Mouse (Mus musculus) thymus, adult 2 months (tissue): Measurements from ENCODE around the gene Scgb1c1. TPM values are rescaled to one million over a fixed set of nuclear protein-coding genes. Genes with fewer than 3 reads are reported as not detected.

Source experiments
- DNase-seq: peaks from one replicate; pipeline ENCODE4 v3.0.0; 2021
- H3K27ac ChIP-seq: fragments of 200-500 bp; 2 replicates; pipeline ENCODE4 v1.5.1; 2012; ENCODE audit warnings: low read length, control low read depth; ENCODE audit not compliant: control insufficient read depth, insufficient read depth
- H3K27me3 ChIP-seq: fragments of 200-500 bp; 2 replicates; pipeline ENCODE4 v1.6.1; 2012; ENCODE audit warnings: mild to moderate bottlenecking, low read length, moderate library complexity, mixed read lengths; ENCODE audit not compliant: control insufficient read depth, insufficient read depth
- H3K36me3 ChIP-seq: fragments of 200-500 bp; 2 replicates; pipeline ENCODE4 v1.6.1; 2012; ENCODE audit warnings: mild to moderate bottlenecking, low read length, moderate library complexity; ENCODE audit not compliant: control insufficient read depth, insufficient read depth
- H3K4me1 ChIP-seq: fragments of 200-500 bp; replicated peaks from 2 replicates; pipeline ENCODE4 v1.6.1; 2012; ENCODE audit warnings: low read length; ENCODE audit not compliant: control insufficient read depth, insufficient read depth
- H3K4me3 ChIP-seq: fragments of 200-500 bp; 2 replicates; pipeline ENCODE4 v1.5.1; 2012; ENCODE audit warnings: mild to moderate bottlenecking, low read length, control low read depth, moderate library complexity; ENCODE audit not compliant: control insufficient read depth, insufficient read depth
- CTCF ChIP-seq: fragments of 200-500 bp; IDR thresholded peaks from 2 replicates; pipeline ENCODE4 v1.5.1; 2012; ENCODE audit warnings: mild to moderate bottlenecking, control low read depth, low read length, moderate library complexity, borderline replicate concordance; ENCODE audit not compliant: control insufficient read depth, poor library complexity, insufficient read depth; ENCODE audit errors: extremely low read depth
- POLR2A ChIP-seq: fragments of 200-500 bp; IDR thresholded peaks from 2 replicates; pipeline ENCODE4 v1.6.1; 2012; ENCODE audit warnings: mild to moderate bottlenecking, low read length, control low read depth, moderate library complexity; ENCODE audit not compliant: control insufficient read depth, poor library complexity, insufficient read depth; ENCODE audit errors: extremely low read depth
- WGBS: fragments of 180-500 bp; shearing (Covaris S2); methylation state at CpG from one replicate; pipeline ENCODE4 v1.1.7; 2018; 5-methylcytosine and 5-hydroxymethylcytosine counted together
- polyA plus RNA-seq: library from polyadenylated mRNA; depleted of rRNA; stranded (reverse); fragments of >200 nt; gene quantifications from 2 replicates; pipeline ENCODE4 v1.2.3, GENCODE M21; 2012

Scgb1c1 gene
- polyA plus RNA-seq, 1 experiment, result 3.2 TPM

GRCm38 (mm10) chr7:140851916-140852315 lies 6.6 kb downstream of the Scgb1c1 start:
- no peak overlapping the region for H3K27ac ChIP-seq
- H3K27me3 ChIP-seq, result no peaks in the 10 kb centered on the region
- 98% methylated on average over 4 of the region's 4 CpGs for WGBS
- H3K4me1 ChIP-seq, result peaks cover 10% of the 10 kb centered on the region
- DNase-seq, result no peak
- no peak overlapping the region for H3K4me3 ChIP-seq
- TF ChIP-seq POLR2A (no peak), CTCF (no peak)
- H3K36me3 ChIP-seq, result peaks cover 7% of the 10 kb centered on the region; the same call in 1 of the 2 replicates

- no peak for DNase-seq
- H3K4me3 ChIP-seq, result no peak overlapping the region
- TF ChIP-seq CTCF, result no peak
- no peak for TF ChIP-seq POLR2A
- 85% methylated on average over 9 of the region's 9 CpGs for WGBS
- peaks cover 7% of the 10 kb centered on the region; the same call in 1 of the 2 replicates for H3K36me3 ChIP-seq
- no peak overlapping the region for H3K27ac ChIP-seq
- H3K27me3 ChIP-seq, result no peaks in the 10 kb centered on the region
- peaks cover 19% of the 10 kb centered on the region for H3K4me1 ChIP-seq
Observed at GRCm38 (mm10) chr7:140853386-140853785, 8.0 kb downstream of the Scgb1c1 start.

- Histone ChIP-seq H3K4me1 (peaks cover 27% of the 10 kb centered on the region), H3K27ac (no peak overlapping the region), H3K36me3 (peaks cover 7% of the 10 kb centered on the region; the same call in 1 of the 2 replicates), H3K27me3 (no peaks in the 10 kb centered on the region), H3K4me3 (no peak overlapping the region)
- no peak for TF ChIP-seq CTCF
- TF ChIP-seq POLR2A, result no peak
- DNase-seq, result no peak
- 95% methylated on average over 18 of the region's 18 CpGs for WGBS
Observed at GRCm38 (mm10) chr7:140854483-140854882, 9.1 kb downstream of the Scgb1c1 start.

- H3K27me3 ChIP-seq, result no peaks in the 10 kb centered on the region
- H3K4me3 ChIP-seq, result no peak overlapping the region
- no peak for DNase-seq
- peaks cover 27% of the 10 kb centered on the region for H3K4me1 ChIP-seq
- no peak for TF ChIP-seq CTCF
- TF ChIP-seq POLR2A, result no peak
- H3K36me3 ChIP-seq, result peaks cover 8% of the 10 kb centered on the region; the same call in 1 of the 2 replicates
- WGBS, result 78% methylated on average over 9 of the region's 9 CpGs
- H3K27ac ChIP-seq, result no peak overlapping the region
Observed at GRCm38 (mm10) chr7:140855181-140855580, 9.8 kb downstream of the Scgb1c1 start.

DNA sequence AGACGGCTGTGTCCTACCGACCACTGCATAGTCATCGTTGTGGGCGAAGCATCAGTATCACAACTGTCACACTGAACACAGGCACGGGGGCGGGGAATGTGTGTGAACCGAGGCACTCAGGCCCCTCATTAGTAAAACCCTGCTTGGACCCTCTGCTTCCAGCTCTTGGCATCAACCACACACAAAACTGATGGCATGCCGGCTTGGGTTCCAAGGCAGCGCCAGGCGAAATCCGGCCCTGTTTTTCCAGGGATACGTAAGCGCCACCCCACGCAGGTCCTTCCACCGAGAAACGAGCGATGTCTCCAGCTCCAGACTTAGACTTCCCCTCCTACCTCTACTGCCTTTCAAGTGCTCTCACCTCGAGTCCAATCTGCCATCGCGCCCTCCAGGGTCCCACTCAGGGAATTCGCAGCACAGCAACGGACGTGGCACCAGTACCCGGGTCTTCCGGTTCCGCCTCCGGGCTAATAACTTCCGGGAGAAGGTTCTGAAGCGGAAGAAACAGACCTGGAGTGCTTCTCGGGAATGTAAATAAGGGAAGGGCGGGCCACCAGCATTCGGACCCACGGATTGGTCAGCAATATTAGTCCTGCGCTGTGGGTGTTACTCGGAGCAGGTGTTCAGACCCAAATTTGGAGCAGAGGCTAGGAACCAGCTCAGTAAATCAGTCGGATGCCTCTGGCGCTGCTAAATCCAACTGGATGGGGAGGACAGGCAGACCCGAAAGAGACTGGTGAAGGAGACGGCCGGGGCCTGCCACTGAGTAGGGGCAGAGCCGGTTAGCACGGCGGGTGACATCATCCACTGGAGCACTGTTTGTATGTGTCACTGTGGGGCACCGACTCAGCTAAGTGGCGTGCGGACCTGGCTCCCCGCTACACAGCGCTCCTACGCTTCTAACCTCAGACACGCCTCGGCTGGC lies 10.8 kb downstream of the Scgb1c1 start, which contains the start of gene Gm45785:
Gm45785 (minus strand) TSS at position 472 of the 925 bp plus-strand sequence.
- Histone ChIP-seq H3K36me3 (peaks cover 15% of the 10 kb centered on the region), H3K27ac (peak within 1 kb of the TSS; percentile 77), H3K4me3 (peak within 1 kb of the TSS; percentile 98), H3K4me1 (peaks cover 27% of the 10 kb centered on the region), H3K27me3 (no peaks in the 10 kb centered on the region)
- peak; percentile 57 for DNase-seq
- WGBS, result under 1% methylated on average over 51 of the region's 51 CpGs
- peak; percentile 14 for TF ChIP-seq POLR2A
- TF ChIP-seq CTCF, result no peak

DNA sequence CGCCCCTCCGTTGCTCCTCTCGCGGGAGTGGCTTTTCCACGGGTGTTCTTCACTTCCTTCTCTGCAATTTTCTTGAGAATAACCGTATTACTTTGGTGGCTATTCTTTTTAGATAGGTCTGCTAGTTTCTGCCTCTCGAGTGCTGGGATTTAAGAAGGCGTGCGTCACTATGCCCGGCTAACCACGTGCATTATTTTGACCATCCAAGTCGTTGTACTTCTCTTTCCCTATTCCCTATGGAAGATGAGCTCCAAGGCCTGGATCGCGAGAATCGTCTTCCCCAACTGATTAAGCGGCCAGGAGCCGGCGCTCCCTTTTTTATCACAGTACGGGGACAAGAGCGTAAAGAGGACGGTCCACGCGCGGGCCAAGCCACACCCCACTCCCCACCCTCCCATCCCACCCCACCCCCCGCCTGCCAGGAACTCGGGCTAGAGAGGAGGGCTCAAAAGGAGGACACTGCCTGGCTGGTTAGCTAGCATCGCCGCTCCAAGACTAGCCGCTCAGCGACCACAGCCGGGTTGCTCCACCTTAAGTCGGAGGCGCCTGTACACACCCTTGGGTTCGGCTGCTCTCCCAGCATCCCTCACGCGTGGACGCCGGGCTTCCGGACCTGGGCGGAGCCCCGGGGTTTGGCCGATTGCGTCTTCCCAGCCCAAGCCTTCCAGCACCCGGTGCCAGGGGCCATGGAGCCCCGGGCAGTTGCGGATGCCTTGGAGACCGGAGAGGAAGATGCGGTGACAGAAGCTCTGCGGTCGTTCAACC lies 11.6 kb downstream of the Scgb1c1 start, which contains the start of gene Ric8a:
Ric8a (plus strand) TSS at position 173 of the 765 bp plus-strand sequence.
- DNase-seq, result peak; percentile 85
- TF ChIP-seq CTCF, result 0 out of 2 replicates have a peak, but pooled peaks have one; percentile 36
- peak; percentile 66 for TF ChIP-seq POLR2A
- Histone ChIP-seq H3K4me1 (peaks cover 27% of the 10 kb centered on the region), H3K27me3 (no peaks in the 10 kb centered on the region), H3K27ac (peak within 1 kb of the TSS; percentile 77), H3K4me3 (peak within 1 kb of the TSS; percentile 98), H3K36me3 (peaks cover 23% of the 10 kb centered on the region)
- WGBS, result under 1% methylated on average over 50 of the region's 50 CpGs
